Mouse (Mus musculus) limb, embryonic 12.5 days (tissue): Measurements from ENCODE around the gene Hhipl1. TPM values are rescaled to one million over a fixed set of nuclear protein-coding genes. Genes with fewer than 3 reads are reported as not detected.

ENCODE experiments used
- ATAC-seq: fragments of 200-750 bp; cut with Nextera tagmentation; 2 replicates; pipeline ENCODE4 v1.8.0; 2017; ENCODE audit warnings: low read depth, moderate TSS enrichment; ENCODE audit not compliant: insufficient number of reproducible peaks, insufficient read depth, low FRiP score, low TSS enrichment
- H3K27ac ChIP-seq: fragments of 300-500 bp; sonication (generic); 2 replicates; pipeline ENCODE4 v1.5.1; 2016; ENCODE audit warnings: mild to moderate bottlenecking, moderate library complexity
- H3K27me3 ChIP-seq: fragments of 300-500 bp; sonication (generic); 2 replicates; pipeline ENCODE4 v1.6.1; 2016; ENCODE audit warnings: mild to moderate bottlenecking, moderate library complexity
- H3K36me3 ChIP-seq: fragments of 300-500 bp; sonication (generic); 2 replicates; pipeline ENCODE4 v1.6.1; 2016; ENCODE audit warnings: mild to moderate bottlenecking, moderate library complexity
- H3K4me1 ChIP-seq: fragments of 300-500 bp; sonication (generic); replicated peaks from 2 replicates; pipeline ENCODE4 v1.6.1; 2016
- H3K4me2 ChIP-seq: fragments of 300-500 bp; sonication (generic); 2 replicates; pipeline ENCODE4 v1.6.1; 2016; ENCODE audit warnings: mild to moderate bottlenecking, moderate library complexity
- H3K4me3 ChIP-seq: fragments of 300-500 bp; sonication (generic); replicated peaks from 2 replicates; pipeline ENCODE4 v1.5.1; 2016; ENCODE audit warnings: mild to moderate bottlenecking
- H3K9ac ChIP-seq: fragments of 300-500 bp; sonication (generic); replicated peaks from 2 replicates; pipeline ENCODE4 v1.6.1; 2016; ENCODE audit warnings: mild to moderate bottlenecking, moderate library complexity
- H3K9me3 ChIP-seq: fragments of 300-500 bp; sonication (generic); 2 replicates; pipeline ENCODE4 v1.6.1; 2016; ENCODE audit warnings: mild to moderate bottlenecking, moderate library complexity
- WGBS: fragments of 180-500 bp; shearing (Covaris S2); methylation state at CpG from one replicate; pipeline ENCODE4 v1.1.7; 2016; 5-methylcytosine and 5-hydroxymethylcytosine counted together
- polyA plus RNA-seq: library from polyadenylated mRNA; unstranded; fragments of >200 nt; fragmentation: Nextera tagmentation; extraction: Ambion mirVana; gene quantifications from 2 replicates; pipeline ENCODE4 v1.2.1, GENCODE M21; 2016

The Hhipl1 gene
- polyA plus RNA-seq: 0.50 and 0.53 TPM in 2 replicates

DNA sequence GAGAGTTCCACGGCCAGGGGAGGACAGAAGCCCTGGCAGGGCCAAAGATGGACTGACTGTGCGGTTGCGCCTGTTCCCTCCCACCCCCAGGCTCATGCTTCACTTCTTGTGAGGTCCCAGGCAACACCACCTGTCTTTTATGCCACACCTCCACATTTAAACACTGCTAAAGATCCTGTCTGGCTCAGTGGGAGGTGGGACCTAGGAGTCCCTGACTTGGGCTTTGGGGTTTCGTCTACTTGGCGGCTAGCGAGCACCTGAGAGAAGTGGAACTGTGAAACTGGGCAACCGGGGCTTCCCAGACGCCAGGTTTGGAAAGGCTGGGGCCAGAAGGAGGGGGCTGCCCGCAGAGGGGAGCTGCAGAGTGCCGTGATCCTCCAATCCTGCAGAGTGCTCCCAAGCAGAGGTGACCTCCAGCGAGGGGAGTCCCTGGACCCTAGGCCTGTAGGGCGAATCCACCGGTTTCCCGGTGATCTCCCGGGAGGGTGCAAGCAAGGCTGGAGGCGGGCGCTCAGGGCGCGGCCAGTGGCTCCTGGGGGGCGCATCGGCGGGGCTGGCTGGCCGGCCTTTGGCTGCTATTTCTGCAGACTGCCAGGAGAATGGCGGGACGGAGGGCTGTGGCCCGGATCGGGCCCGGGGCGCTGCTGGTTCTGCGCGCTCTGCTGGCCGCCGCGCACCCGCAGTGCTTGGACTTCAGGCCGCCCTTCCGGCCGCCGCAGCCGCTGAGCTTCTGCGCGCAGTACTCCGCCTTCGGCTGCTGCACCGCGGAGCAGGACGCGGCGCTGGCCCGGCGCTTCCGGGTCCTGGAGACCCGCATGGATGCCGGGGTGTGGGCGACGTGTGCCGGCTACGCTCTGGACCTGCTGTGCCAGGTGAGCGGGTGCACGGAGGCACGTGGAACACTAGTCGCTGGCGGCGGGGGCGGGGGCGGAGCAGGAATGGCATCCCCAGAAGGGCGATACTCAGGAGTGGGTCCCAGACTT lies at the start of gene Hhipl1:
TSS of gene Hhipl1 (plus strand) at position 459 of the 983 bp plus-strand sequence.
- Histone ChIP-seq H3K4me1 (0 out of 2 replicates have a peak, but pooled peaks cover 7% of the 10 kb centered on the region), H3K27me3 (peaks cover 61% of the 10 kb centered on the region), H3K27ac (no peak within 1 kb of the TSS), H3K4me3 (peak within 1 kb of the TSS; percentile 52), H3K36me3 (no peaks in the 10 kb centered on the region), H3K4me2 (peak within 1 kb of the TSS; percentile 98), H3K9me3 (no peaks in the 10 kb centered on the region), H3K9ac (peak within 1 kb of the TSS; percentile 64)
- WGBS: 3% methylated on average over 67 of the region's 67 CpGs
- ATAC-seq: peak; percentile 40

DNA sequence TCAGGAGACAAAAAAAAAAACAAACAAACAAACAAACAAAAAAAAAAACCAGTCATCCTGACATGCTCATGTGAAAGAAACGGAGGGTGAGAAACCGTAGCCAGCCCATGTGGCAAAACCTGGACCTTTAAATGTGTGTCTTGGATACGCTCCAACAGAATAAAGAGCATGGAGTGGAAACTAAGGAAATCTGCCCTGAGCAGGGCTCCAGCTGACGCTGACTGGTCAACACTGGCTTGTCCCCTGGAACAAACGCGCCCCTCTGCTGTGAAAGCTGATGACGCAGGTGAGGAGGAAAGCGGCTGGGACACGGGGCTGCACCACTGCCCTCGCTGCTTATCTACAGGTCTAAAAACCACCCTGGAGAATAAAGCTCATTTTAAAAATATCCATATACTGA lies 49.3 kb upstream of the Hhipl1 start:
- ATAC-seq: no peak
- Histone ChIP-seq H3K27ac (no peak overlapping the region), H3K4me2 (no peak overlapping the region), H3K4me3 (no peak overlapping the region), H3K4me1 (peaks cover 50% of the 10 kb centered on the region), H3K9ac (no peak overlapping the region), H3K36me3 (no peaks in the 10 kb centered on the region), H3K27me3 (no peaks in the 10 kb centered on the region), H3K9me3 (no peaks in the 10 kb centered on the region)
- WGBS: 77% methylated on average over 10 of the region's 10 CpGs

DNA sequence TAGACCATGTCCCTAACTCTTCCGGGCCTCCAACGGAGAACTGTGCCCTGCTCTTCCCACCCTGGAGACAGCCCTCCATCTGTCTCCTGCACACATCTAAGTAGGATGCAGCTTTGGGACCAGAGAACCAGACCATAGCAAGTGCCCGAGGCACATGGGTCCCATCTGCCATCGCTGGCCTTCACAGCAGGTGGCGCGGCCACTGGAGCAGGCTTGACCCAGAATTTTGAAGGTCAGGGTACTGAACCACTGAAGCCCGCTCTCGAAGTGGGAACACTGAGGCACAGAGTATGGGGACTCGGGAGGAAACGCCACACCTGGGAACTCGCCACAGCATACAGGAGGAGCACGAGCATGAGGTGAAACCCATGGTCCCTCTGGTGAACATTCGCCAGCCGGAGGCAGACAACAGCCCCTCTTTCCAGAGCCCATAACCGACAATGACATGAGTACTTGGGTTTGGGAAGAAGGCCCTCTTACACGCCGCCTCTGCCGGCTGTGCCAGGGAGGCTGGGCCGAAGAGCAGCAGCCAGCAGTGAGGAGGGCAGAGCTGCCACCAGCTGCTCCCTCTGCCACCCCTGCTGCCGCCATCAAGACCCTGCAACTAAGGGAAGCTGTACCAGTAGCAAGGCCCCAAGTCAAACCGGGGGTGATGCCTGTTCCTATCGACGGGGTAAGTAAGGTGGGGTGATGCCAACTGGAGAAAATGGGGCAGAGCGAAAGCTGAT lies 46.6 kb upstream of the Hhipl1 start:
- Histone ChIP-seq H3K9me3 (no peaks in the 10 kb centered on the region), H3K27me3 (no peaks in the 10 kb centered on the region), H3K4me1 (peaks cover 50% of the 10 kb centered on the region), H3K9ac (no peak overlapping the region), H3K36me3 (no peaks in the 10 kb centered on the region), H3K27ac (no peak overlapping the region), H3K4me3 (no peak overlapping the region), H3K4me2 (no peak overlapping the region)
- ATAC-seq: no peak
- WGBS: 89% methylated on average over 24 of the region's 24 CpGs

DNA sequence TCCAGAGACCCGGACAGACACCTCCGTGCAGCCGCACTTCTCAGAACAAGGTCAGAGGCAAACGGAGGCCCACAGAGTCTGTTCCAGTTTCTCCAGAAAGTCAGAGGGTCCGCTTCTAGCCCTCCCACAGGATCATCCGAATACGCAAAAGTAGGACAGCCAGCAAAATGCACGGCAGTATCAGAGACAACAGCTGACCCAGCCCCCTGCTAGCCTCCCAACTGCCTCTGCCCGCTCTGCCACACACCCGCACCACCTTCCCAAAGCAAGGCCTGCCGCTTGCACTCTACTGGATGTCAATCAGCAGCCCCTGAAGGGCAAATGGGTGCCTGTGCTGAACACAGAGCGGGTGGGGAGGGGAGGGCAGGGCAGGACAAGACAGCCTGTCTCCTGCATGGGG lies 45.1 kb upstream of the Hhipl1 start:
- WGBS: 90% methylated on average over 12 of the region's 12 CpGs
- H3K4me2 ChIP-seq: no peak overlapping the region
- H3K36me3 ChIP-seq: no peaks in the 10 kb centered on the region
- no peaks in the 10 kb centered on the region for H3K27me3 ChIP-seq
- peaks cover 55% of the 10 kb centered on the region for H3K4me1 ChIP-seq
- H3K9me3 ChIP-seq: no peaks in the 10 kb centered on the region
- no peak overlapping the region for H3K4me3 ChIP-seq
- H3K27ac ChIP-seq: no peak overlapping the region
- no peak overlapping the region for H3K9ac ChIP-seq
- no peak for ATAC-seq

DNA sequence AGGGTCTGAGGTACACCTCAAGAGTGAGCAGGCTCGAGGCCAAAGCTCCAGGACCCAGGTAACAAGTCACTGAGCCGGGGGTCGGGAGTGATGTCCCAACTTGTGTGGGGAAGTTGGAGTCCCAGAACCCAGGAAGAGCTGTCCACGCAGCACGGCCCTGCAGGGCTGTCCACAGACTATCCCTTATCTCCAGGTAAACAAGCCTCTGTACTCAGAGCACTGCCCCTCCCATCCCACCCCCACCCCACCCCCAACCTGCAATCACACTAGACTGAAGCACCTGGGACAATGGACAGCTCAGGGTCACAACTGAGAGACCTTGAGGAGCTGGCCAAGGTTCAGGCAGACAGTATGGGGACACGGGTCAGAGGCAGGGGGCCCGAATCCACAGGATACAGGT lies 41.2 kb upstream of the Hhipl1 start:
- Histone ChIP-seq H3K4me2 (no peak overlapping the region), H3K36me3 (peaks cover 4% of the 10 kb centered on the region; the same call in 1 of the 2 replicates), H3K27me3 (no peaks in the 10 kb centered on the region; the same call in 1 of the 2 replicates), H3K27ac (no peak overlapping the region), H3K9me3 (no peaks in the 10 kb centered on the region), H3K4me3 (no peak overlapping the region), H3K4me1 (peaks cover 59% of the 10 kb centered on the region), H3K9ac (no peak overlapping the region)
- no peak for ATAC-seq
- WGBS: 78% methylated on average over 7 of the region's 7 CpGs

DNA sequence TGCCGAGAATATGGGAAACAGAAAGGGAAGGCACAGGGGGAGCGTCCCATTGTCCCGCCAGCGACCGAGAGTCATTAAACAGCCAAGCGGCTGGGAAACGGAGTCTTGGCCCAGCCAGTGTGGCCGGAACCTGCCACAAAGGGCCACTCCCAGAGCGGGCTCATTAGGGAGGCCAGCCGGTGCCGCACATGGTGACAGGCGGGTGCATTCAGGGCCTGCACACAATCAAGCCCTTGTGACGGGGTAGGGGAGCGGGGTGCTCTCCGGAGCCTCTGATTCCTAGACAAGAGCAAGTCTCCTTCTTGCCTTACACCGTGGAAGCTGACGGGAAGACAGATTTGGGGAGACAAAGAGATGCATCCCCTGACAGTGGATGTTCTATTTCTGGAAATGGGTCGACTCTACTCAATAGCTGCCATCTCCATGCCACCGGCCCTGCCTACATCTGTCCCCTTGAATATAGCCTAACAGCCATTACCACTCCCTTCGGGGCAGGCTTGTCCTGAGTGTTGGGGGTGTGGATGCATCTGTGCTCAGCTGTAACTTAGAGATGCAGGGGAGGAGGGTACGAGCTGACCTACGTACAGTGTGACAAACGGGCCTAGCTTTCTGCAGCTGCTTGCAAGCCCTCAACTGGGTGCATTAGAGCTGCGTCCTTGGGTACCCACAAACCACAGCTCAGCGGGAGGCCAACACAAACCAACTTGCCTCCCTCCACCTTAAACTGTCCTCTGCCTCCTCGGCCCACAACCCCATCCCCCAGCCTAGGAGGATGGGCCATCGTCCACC lies 40.0 kb upstream of the Hhipl1 start:
- WGBS: 19% methylated on average over 27 of the region's 27 CpGs
- no peak for ATAC-seq
- H3K27me3 ChIP-seq: no peaks in the 10 kb centered on the region; the same call in 1 of the 2 replicates
- 0 out of 2 replicates have a peak overlapping the region, but pooled peaks have one; percentile 2 for H3K27ac ChIP-seq
- H3K4me2 ChIP-seq: peak overlapping the region; percentile 46
- peak overlapping the region; percentile 42; the same call in 1 of the 2 replicates for H3K9ac ChIP-seq
- peaks cover 68% of the 10 kb centered on the region for H3K4me1 ChIP-seq
- no peaks in the 10 kb centered on the region for H3K9me3 ChIP-seq
- peaks cover 5% of the 10 kb centered on the region; the same call in 1 of the 2 replicates for H3K36me3 ChIP-seq
- H3K4me3 ChIP-seq: peak overlapping the region; percentile 20; the same call in 1 of the 2 replicates

DNA sequence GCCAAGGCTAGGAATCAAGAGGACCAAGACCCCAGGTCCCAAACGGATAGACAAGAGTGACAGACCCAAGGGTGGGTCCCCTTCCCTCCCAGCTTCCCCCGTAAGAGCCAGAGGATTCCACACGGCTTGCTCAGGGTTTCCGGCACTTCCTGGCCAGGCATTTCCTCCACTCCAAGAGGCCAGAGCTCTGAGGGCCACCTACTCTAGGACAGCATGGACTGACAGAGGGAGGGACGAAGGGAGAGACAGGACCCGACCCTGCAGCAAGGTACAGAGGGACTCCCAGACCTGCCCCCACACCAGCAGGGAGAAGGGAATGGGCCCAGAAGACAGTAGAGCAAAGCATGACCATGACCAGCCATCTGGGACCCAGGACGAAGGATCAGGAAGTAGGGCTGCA lies 38.4 kb upstream of the Hhipl1 start:
- no peak overlapping the region for H3K4me3 ChIP-seq
- peak overlapping the region; percentile 12; the same call in 1 of the 2 replicates for H3K9ac ChIP-seq
- peaks cover 9% of the 10 kb centered on the region; the same call in 1 of the 2 replicates for H3K36me3 ChIP-seq
- ATAC-seq: no peak
- H3K27me3 ChIP-seq: no peaks in the 10 kb centered on the region; the same call in 1 of the 2 replicates
- peaks cover 72% of the 10 kb centered on the region for H3K4me1 ChIP-seq
- no peaks in the 10 kb centered on the region for H3K9me3 ChIP-seq
- no peak overlapping the region for H3K27ac ChIP-seq
- no peak overlapping the region for H3K4me2 ChIP-seq
- 77% methylated on average over 7 of the region's 7 CpGs for WGBS

DNA sequence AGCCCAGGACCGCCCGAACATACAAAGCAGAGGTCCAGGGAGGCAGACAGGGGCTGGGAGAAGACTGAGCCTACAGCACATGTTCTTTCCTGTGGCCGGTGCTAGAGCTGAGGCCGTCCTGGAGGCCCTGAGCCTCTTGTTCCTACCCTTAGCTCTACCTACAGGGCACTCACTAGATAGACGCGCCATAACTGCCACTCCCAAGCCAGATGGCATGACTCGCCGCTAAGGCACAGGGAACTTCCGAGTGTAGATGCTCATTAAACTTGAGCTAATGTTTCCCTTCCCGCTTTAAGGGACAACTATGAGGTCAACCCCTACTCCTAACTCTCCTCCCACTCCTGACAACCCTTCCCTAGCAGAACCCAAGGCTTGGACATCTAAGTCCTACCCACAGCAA lies 37.1 kb upstream of the Hhipl1 start:
- Histone ChIP-seq H3K4me2 (no peak overlapping the region), H3K27ac (no peak overlapping the region), H3K27me3 (peaks cover 13% of the 10 kb centered on the region), H3K4me1 (peaks cover 73% of the 10 kb centered on the region), H3K9ac (no peak overlapping the region), H3K4me3 (no peak overlapping the region), H3K9me3 (no peaks in the 10 kb centered on the region), H3K36me3 (peaks cover 9% of the 10 kb centered on the region; the same call in 1 of the 2 replicates)
- WGBS: 91% methylated on average over 10 of the region's 10 CpGs
- ATAC-seq: no peak

DNA sequence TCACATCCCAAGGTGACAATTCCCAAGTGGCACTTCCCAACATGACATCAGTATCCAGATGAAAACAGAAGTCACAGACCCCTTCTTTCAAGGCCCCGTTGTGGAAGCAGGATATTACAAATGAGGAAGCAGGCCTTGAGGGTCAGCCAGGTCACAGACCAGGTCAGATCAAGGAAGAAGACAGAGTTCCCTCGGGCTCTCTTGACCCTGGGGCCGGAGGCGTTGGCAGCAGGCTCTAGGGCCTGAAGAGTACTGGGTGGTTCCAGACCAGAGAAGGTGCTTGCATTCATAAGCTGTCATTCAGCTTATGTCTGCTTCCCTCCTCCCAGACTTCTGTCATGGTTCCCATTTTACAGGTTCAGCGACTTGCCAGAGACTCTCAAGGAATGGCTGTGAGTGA lies 36.4 kb upstream of the Hhipl1 start:
- Histone ChIP-seq H3K27me3 (peaks cover 16% of the 10 kb centered on the region), H3K36me3 (peaks cover 9% of the 10 kb centered on the region; the same call in 1 of the 2 replicates), H3K4me2 (no peak overlapping the region), H3K9me3 (no peaks in the 10 kb centered on the region), H3K27ac (no peak overlapping the region), H3K9ac (no peak overlapping the region), H3K4me3 (no peak overlapping the region), H3K4me1 (peaks cover 74% of the 10 kb centered on the region)
- 70% methylated on average over 5 of the region's 5 CpGs for WGBS
- no peak for ATAC-seq

DNA sequence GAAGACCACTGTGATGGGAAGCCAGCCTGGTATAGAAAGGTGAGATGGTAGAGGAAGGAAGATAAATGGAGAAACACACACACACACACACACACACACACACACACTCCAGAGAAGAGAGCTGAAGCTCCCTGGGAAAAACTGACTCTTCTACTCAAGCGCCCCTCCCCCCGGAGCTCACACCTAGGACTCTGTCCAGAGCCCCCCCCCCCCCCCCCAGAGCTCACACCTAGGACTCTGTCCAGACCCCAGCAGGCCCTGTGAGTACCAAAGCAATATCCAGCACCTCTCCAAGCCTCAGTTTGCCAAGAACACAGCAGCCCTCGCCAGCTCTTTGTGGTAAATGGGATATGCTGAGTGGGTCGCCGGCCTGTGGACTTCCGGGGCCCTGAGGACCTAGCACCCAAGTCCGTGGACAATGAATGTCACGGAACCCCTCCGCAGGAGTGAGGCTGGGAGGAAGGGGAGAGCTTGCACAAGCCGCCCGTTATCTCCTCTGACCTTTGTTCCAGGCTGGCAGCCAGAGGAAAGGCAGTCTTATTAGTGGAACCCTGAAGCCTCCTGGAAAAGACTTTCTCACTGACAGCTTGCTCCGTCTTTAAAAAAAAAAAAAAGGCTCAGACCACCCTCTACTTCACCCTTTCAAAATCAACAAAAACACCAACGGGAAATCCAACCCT lies 35.7 kb upstream of the Hhipl1 start:
- 65% methylated on average over 13 of the region's 13 CpGs for WGBS
- Histone ChIP-seq H3K9me3 (no peaks in the 10 kb centered on the region), H3K4me2 (no peak overlapping the region), H3K27ac (no peak overlapping the region), H3K4me1 (peaks cover 67% of the 10 kb centered on the region), H3K9ac (no peak overlapping the region), H3K4me3 (no peak overlapping the region), H3K27me3 (peaks cover 16% of the 10 kb centered on the region), H3K36me3 (peaks cover 9% of the 10 kb centered on the region; the same call in 1 of the 2 replicates)
- ATAC-seq: no peak
